Mouse (Mus musculus) spleen, postnatal 14 days (tissue): Measurements from ENCODE around the gene Banf1.
A peak's percentile ranks its signal among the peaks of the same experiment; 100 is the strongest.
"Not testable (repeated sequence)": the region's sequence is repeated elsewhere in the genome, so short reads cannot be mapped to it uniquely, and the experiment has no call there.

Experiments used
- DNase-seq, 2 experiments: peaks; one replicate each; pipeline ENCODE4 v3.0.0; 2021 to 2022; ENCODE audit warnings: low spot score in 2 of 2

The Banf1 gene

DNA sequence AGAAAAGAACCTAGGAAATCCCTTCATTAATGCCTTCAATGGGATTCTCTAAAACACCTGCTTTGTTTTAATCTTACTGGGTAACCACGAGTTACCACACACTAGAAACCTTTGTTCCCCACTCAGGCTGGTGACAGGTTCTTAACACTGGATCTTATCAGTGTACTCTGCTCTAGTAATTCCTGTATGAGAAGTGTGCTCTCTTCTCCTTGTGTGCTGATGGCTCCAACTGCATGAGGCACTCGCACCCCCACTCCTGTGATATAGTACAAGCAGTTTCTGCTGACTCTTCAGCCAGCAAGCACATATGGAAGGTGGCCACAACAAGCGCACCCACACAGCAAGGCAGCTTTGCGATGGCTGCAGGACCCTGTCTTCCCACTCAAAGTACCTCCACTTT lies 7.2 kb upstream of the Banf1 start:
- no peak for DNase-seq

DNA sequence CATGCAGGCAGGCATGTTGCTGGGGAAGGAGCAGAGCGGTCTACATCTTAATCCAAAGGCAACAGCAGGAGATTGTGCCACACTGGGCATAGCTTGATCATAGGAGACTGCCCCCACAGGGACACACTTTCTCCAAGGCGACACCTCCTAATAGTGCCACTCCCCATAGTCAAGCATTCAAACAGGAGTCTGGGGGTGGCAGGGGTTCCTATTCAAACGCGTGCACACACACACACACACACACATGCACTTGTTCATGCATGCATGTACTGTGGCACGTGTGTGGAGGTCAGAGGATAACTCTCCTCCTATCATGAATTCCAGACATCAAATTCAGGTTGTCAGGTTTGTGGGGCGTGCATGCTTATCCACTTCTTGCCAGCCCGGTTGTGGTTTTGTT lies 5.8 kb upstream of the Banf1 start:
- no peak for DNase-seq

DNA sequence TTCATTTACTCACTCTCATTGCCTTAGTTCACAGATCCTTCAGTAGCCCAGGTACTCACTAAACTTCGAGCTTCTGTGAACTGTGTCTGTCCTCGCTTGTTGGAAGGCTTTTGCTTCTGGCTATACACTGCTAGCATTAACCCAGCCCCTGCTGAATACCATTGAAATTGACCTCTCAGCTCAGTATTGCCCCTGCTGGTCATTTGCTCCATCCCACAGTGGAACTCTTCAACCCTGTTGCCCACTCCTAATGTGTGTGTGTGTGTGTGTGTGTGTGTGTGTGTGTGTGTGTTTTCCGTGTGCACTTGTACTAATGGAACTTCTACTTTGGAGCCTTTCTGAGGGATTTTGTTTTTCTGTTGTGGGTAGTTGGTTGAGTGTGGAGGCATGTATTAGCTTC lies 4.0 kb upstream of the Banf1 start:
- no peak for DNase-seq

GRCm38 (mm10) chr19:5367455-5367854 lies 487 bp upstream of the Banf1 start:
- DNase-seq: no peak

GRCm38 (mm10) chr19:5366175-5367052 lies 554 bp downstream of the Banf1 start, which contains the start of gene Eif1ad:
Eif1ad (plus strand) TSS chr19:5366741.
- DNase-seq: peak; percentile 82 to 90

DNA sequence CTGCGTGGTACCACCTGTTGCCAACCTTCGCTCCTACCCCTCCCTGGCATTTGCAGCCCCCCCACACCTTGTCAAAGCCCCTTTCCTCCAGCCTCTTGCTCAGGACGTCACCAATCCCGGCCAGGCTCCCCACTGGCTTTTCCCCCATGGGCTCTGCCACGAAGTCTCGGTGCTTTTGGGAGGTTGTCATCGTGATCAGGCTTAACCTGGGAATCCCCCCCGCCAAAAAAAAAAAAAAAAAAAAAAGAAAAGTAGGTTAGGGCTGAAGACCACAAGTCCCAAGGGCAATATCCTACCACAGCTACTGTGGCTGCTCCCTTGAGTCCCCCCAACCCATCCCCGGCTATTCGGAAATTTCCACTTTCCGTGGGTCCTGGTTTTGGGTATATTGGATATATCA lies 1.2 kb downstream of the Banf1 start:
- no peak for DNase-seq

DNA sequence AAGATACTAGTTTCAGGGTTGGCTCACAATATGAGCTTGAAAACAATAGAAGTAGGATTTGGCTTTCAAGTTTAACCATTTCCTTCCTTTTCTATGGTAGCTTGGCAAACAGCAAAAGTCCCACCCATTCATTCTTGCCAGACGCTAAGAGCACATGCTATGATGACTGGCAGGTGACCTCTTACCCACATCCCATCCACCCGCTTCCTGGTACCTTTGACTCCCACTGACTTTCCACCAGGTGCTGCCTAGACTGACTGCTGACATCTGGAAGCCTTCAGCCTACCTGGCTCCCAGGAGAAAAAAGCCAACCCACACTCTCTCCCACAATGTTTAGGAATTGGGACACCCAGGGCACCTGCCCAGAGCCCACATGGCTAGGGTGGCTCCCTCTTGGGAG lies 2.8 kb downstream of the Banf1 start:
- no peak for DNase-seq

DNA sequence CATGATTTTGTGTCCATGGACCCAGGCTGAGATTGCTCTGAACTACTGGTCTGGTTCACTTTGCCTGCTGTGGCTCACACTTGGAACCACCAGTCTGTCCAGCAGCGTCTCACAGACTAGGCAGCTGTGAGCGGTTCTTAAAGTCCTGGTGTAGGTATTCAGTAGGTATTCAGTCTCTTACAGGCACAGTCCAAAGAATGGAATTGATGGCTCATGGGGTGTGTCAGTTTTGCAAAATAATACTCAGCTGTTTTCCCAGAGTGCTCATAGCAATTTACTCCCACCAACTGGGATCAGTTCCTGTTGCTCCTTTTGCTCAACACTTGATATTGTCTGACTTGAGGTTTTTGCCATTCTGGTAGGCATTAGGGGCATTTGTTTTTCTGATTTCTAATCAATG lies 4.8 kb downstream of the Banf1 start:
- no peak for DNase-seq

GRCm38 (mm10) chr19:5356080-5356479 lies 10.9 kb downstream of the Banf1 start:
- DNase-seq: no peak

DNA sequence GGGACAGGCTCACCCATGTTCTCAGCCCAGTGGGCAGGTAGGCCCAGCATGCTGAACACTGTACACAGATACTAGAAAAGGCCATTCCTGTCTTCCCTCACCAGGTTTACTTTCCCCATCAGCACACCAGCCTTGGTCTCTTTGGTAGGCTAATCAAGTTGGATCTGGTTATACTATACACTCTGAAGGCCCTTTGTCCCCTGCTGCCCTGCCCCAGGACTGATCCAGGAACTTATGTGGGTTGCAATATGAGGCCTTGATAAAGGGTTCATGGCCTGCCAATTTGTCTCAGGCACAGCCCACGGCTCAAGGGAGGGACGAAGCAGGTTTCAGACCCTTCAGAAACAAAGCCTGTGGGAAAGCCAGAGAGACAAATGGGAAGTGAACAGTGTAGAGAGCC lies 13.4 kb downstream of the Banf1 start:
- no peak for DNase-seq

- DNase-seq: not testable (repeated sequence)
Measured at GRCm38 (mm10) chr19:5349502-5349873, 17.5 kb downstream of the Banf1 start, which contains the start of gene Cst6. Cst6 (minus strand) TSS chr19:5349574.

- DNase-seq: no peak
Measured at GRCm38 (mm10) chr19:5348526-5349501, 18.2 kb downstream of the Banf1 start.

DNA sequence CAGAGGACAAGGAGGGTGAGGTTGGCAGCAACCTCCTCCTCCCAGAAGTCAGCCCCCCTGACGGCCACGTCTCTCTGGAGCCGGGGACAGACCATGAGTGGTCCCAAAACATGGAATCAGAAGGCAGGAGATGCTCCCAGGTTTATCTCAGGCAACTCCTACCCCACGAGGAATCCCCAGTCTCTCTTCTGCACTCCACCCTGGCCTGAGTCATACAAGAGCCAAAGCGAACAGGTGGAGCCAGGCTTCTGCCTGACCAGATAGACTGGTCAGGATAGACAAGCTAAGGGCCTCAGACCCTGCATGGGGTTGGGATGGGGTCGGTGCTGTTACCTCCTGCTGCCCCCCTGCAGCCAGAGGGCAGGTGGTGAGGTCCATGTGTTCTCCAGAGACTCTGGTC lies 18.9 kb downstream of the Banf1 start:
- no peak for DNase-seq

DNA sequence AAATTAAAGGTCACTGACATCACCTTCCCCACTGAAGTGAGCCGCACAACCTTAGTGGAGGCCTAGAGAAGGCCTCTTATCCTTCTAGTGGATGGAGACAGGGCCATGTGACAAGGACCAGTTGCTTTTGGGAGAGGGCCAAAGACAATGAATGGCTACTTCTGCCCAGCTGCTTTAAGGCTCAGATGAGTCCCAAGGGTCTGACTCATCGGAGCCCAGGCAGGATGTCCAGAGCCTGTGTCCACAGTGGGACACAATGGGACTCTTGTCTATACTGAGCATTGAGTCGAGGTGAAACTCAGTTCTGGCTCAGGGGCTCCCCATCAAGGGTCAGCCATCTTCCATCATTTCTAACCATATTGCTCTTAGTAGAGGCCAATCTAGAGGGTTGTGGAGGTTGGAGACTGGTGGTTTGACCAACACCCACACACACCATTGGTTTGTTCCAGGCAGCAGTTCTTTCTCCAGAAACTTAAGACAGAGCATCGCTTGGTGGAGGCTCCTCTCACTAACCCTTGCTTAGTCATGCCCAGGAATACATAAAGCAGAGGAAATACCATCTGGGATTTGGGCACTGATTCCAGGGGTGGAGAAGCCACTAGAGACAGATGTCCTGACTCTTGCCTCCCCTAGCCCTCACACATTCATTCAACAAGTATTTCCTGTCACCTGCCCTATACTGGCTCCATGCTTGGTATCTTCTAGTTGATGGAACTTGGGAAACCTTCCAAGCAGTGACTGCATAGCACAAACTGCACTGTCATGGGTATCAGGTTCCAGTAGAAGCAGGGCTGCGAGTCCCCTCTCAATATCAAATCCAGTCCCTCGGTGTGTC lies 21.5 kb downstream of the Banf1 start:
- no peak for DNase-seq

- DNase-seq: no peak
Measured at GRCm38 (mm10) chr19:5341360-5341759, 25.6 kb downstream of the Banf1 start.

DNA sequence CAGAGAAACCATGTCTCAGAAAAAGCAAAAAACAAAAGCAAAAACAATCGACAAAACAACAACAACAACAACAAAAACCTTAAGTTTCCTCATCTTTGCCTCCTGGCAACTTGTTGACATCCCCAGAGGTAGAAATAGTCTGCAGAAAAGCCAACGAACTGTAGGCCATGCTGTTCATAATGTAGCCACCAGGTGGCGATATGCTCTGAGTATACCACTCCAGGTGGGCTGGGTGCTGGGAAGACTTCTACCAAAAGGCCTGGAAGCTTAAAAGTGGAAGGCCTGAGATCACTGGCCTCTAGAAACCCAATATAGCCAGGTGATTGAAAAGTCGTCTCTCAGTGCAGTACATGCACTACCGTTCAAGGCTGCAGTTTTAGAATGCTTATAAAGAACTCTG lies 29.0 kb downstream of the Banf1 start:
- DNase-seq: peak; percentile 44 to 69

GRCm38 (mm10) chr19:5335441-5335840 lies 31.5 kb downstream of the Banf1 start, which contains the start of gene Catsper1:
Catsper1 (plus strand) TSS chr19:5335741.
- DNase-seq: no peak

GRCm38 (mm10) chr19:5334741-5335140 lies 32.2 kb downstream of the Banf1 start:
- DNase-seq: no peak

- DNase-seq: no peak
Measured at GRCm38 (mm10) chr19:5327970-5328369, 39.0 kb downstream of the Banf1 start.

GRCm38 (mm10) chr19:5323801-5324200 lies 43.2 kb downstream of the Banf1 start:
- DNase-seq: no peak
